Mouse (Mus musculus) gastrocnemius, postnatal 25 days (tissue): Measurements from ENCODE around the gene Spo11. TPM values are rescaled to one million over a fixed set of nuclear protein-coding genes. Genes with fewer than 3 reads are reported as not detected.

Source experiments
- DNase-seq: peaks from one replicate; pipeline ENCODE4 v3.0.0; 2022
- long read RNA-seq, 2 experiments: library from polyadenylated mRNA; stranded (forward); transcript quantifications; one replicate each; pipeline ENCODE4 v2.0.0; 2021
- total RNA-seq, 2 experiments: library from RNA; stranded (reverse); gene quantifications; 1 replicate in 1 of 2; 2 replicates in 1 of 2; pipeline ENCODE4 v1.2.3; 2021

The Spo11 gene
- not detected for total RNA-seq
- long read RNA-seq, experiment 1, result 0 reads
- long read RNA-seq, experiment 2, result 0 reads

- DNase-seq, result peak; percentile 41
Observed at GRCm38 (mm10) chr2:172977409-172978130, at the start of gene Spo11. TSS of gene Spo11 (plus strand) at chr2:172977700.

- no peak for DNase-seq
Observed at GRCm38 (mm10) chr2:172929905-172930436, 47.5 kb upstream of the Spo11 start.

- no peak for DNase-seq
Observed at GRCm38 (mm10) chr2:172931137-172931898, 46.2 kb upstream of the Spo11 start.

GRCm38 (mm10) chr2:172933631-172934419, 43.7 kb upstream of the Spo11 start:
- DNase-seq, result no peak

DNA sequence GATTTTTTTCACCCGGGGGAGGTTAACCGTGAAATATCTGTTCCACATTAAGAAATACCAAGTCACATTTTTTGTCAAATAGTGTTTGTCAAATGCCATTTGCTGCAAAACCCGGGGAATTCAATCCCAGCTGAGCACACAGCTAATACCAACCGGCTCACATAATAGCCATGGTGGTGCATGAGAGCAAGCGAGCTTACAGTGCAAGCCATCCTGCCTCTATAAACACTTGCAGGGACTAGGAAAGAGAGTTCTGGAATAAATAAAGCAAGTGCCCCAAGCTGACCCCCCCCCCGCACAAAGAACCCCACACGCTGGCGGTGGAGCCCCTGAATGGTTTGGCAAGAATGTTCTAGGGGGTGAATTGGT, 43.1 kb upstream of the Spo11 start:
- no peak for DNase-seq

- peak; percentile 37 for DNase-seq
Observed at GRCm38 (mm10) chr2:172934891-172935740, 42.4 kb upstream of the Spo11 start.

- no peak for DNase-seq
Observed at GRCm38 (mm10) chr2:172935776-172936562, 41.5 kb upstream of the Spo11 start.

DNA sequence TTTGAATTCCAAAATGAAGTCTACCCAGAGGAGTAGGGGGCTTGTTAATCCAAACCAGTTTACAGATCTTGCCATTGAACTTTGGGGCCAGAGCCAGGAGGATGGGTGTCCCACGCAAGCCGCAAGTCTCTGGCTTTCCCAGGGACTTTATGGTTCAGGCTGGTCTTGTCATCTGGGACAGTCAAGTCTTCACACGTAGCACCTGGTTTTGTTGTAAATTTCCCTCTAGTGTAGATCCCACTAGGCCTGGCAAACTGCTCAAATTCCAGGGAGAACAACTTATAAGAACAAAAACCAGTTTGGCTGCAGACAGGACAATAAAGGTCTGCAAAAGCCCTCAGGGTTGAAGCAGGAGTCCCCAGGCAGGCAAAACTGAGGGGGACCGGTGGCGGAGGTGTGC, 40.7 kb upstream of the Spo11 start:
- DNase-seq, result no peak

- no peak for DNase-seq
Observed at GRCm38 (mm10) chr2:172937326-172938190, 39.9 kb upstream of the Spo11 start.

GRCm38 (mm10) chr2:172938761-172939638, 38.5 kb upstream of the Spo11 start:
- no peak for DNase-seq

DNA sequence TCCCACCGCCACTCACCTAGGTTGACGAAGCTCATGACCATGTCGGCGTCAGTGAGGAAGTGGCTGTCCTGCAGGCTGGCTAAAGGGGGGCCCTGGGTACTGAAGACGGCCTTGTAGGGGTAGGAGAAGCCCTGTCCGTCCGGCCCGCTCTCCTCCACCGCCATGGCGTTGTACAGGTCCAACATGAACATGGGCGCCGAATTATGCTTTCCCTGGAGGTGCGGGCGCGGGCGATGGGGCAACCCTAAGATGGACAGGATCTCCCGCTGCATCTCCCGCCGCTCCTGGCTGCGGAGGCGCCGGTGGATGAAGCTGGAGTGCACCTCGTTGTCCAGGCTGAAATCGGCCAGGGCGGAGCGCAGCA, 37.9 kb upstream of the Spo11 start:
- DNase-seq, result no peak

DNA sequence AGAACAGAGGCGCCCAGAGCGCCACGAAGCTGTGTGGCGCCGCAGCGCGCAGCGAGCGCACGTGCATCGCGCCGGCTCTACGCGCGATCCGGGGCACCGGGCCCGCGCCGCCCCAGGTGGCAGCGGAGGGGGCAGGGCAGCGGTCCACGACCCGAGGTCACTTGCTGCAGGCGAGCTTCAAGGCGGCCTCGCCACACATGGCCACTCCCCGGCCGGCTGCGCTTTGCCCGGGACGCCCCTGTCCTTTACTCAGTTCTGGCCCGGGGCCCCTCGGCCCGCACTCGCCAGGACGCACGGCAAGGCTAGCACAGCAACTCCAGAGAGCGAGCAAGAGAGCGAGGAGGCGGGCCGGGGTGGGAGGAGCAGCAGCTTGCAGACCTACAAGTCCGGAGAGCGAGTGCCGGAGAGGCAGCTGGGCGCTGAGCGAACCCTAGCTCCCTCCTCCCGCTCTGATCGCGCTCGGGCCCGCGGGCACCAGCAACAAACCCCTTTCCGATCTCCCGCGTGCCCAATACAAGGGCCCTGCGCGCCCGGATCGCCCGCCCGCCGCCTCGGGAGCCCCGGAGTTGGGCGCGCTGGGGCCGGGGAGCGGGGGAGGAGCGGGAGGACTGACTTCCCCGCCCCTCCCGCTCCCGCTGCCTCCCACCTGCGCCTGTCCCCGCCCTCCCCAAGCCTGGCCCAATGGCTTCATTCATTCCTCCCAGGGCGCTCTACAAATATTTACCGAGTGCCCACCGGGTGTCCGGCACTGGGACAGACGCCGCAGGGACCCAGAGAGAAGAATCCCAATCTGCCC, 37.3 kb upstream of the Spo11 start, which contains the start of gene Bmp7:
Gene Bmp7, minus strand, starts transcription at position 319 of the 796 bp plus-strand sequence.
- peak; percentile 62 for DNase-seq

- DNase-seq, result no peak
Observed at GRCm38 (mm10) chr2:172940799-172941163, 36.7 kb upstream of the Spo11 start.

GRCm38 (mm10) chr2:172949051-172949450, 28.4 kb upstream of the Spo11 start:
- no peak for DNase-seq

GRCm38 (mm10) chr2:172950119-172950676, 27.3 kb upstream of the Spo11 start:
- no peak for DNase-seq

GRCm38 (mm10) chr2:172950722-172951121, 26.8 kb upstream of the Spo11 start:
- DNase-seq, result no peak

- no peak for DNase-seq
Observed at GRCm38 (mm10) chr2:172951976-172952375, 25.5 kb upstream of the Spo11 start.
